Mouse (Mus musculus) liver, embryonic 16.5 days (tissue): ENCODE measurements around the gene Cln3. TPM values are rescaled to one million over a fixed set of nuclear protein-coding genes. Genes with fewer than 3 reads are reported as not detected.

Experiments
- ATAC-seq: fragments of 200-750 bp; cut with Nextera tagmentation; 2 replicates; pipeline ENCODE4 v1.8.0; 2017; ENCODE audit warnings: low read depth, mild to moderate bottlenecking, moderate number of reproducible peaks, moderate library complexity
- H3K27ac ChIP-seq: fragments of 300-500 bp; sonication (generic); 2 replicates; pipeline ENCODE4 v1.5.1; 2014; ENCODE audit warnings: mild to moderate bottlenecking, low read length
- H3K27me3 ChIP-seq: fragments of 300-500 bp; sonication (generic); 2 replicates; pipeline ENCODE4 v1.6.1; 2014; ENCODE audit warnings: low read depth, low read length, mixed read lengths; ENCODE audit not compliant: control insufficient read depth, insufficient read depth
- H3K36me3 ChIP-seq: fragments of 300-500 bp; sonication (generic); 2 replicates; pipeline ENCODE4 v1.6.1; 2014; ENCODE audit warnings: mild to moderate bottlenecking; ENCODE audit not compliant: control insufficient read depth, insufficient read depth
- H3K4me1 ChIP-seq: fragments of 300-500 bp; sonication (generic); 2 replicates; pipeline ENCODE4 v1.6.1; 2014; ENCODE audit warnings: low read depth, low read length, mixed read lengths; ENCODE audit not compliant: control insufficient read depth
- H3K4me2 ChIP-seq: fragments of 300-500 bp; sonication (generic); 2 replicates; pipeline ENCODE4 v1.6.1; 2014; ENCODE audit warnings: low read depth, low read length, mixed read lengths
- H3K4me3 ChIP-seq: fragments of 300-500 bp; sonication (generic); 2 replicates; pipeline ENCODE4 v1.5.1; 2014; ENCODE audit warnings: low read depth, mild to moderate bottlenecking, low read length
- H3K9ac ChIP-seq: fragments of 300-500 bp; sonication (generic); 2 replicates; pipeline ENCODE4 v1.6.1; 2014; ENCODE audit warnings: low read depth, low read length
- H3K9me3 ChIP-seq: fragments of 300-500 bp; sonication (generic); replicated peaks from 2 replicates; pipeline ENCODE4 v1.6.1; 2016; ENCODE audit warnings: low read length; ENCODE audit not compliant: control insufficient read depth
- WGBS: fragments of 180-500 bp; shearing (Covaris S2); extraction: QIAGEN DNeasy Blood & Tissue Kit; methylation state at CpG from one replicate; pipeline ENCODE4 v1.1.7; 2014; ENCODE audit not compliant: insufficient replicate concordance; 5-methylcytosine and 5-hydroxymethylcytosine counted together
- polyA plus RNA-seq: library from polyadenylated mRNA; unstranded; fragments of >200 nt; fragmentation: Nextera tagmentation; extraction: Ambion mirVana; gene quantifications from 2 replicates; pipeline ENCODE4 v1.2.1, GENCODE M21; 2015

The Cln3 gene
- polyA plus RNA-seq, 1 experiment from 2014 or later, result 11.9 TPM

- peak overlapping the region; percentile 49 for H3K9ac ChIP-seq
Observed at GRCm38 (mm10) chr7:126583251-126583709, 2.3 kb downstream of the Cln3 start.

GRCm38 (mm10) chr7:126582759-126583158, 2.9 kb downstream of the Cln3 start:
- WGBS, result 4% methylated on average over 20 of the region's 20 CpGs
- H3K27ac ChIP-seq, result no peak overlapping the region; the same call in 1 of the 2 replicates
- peak overlapping the region; percentile 91 for H3K4me2 ChIP-seq
- H3K9me3 ChIP-seq, result no peaks in the 10 kb centered on the region
- H3K9ac ChIP-seq, result peak overlapping the region; percentile 49
- peak; percentile 25; the same call in 1 of the 2 replicates for ATAC-seq
- H3K36me3 ChIP-seq, result no peaks in the 10 kb centered on the region
- H3K4me3 ChIP-seq, result peak overlapping the region; percentile 64
- no peaks in the 10 kb centered on the region for H3K27me3 ChIP-seq
- H3K4me1 ChIP-seq, result peaks cover 5% of the 10 kb centered on the region; the same call in 1 of the 2 replicates

More at GRCm38 (mm10) chr7:126583251-126583709, 2.3 kb downstream of the Cln3 start:
- WGBS, result under 1% methylated on average over 22 of the region's 22 CpGs
- ATAC-seq, result peak; percentile 81
- H3K4me3 ChIP-seq, result peak overlapping the region; percentile 64
- H3K27ac ChIP-seq, result peak overlapping the region; percentile 52
- peak overlapping the region; percentile 91 for H3K4me2 ChIP-seq
- H3K9me3 ChIP-seq, result no peaks in the 10 kb centered on the region
- no peaks in the 10 kb centered on the region for H3K27me3 ChIP-seq
- H3K4me1 ChIP-seq, result peaks cover 5% of the 10 kb centered on the region; the same call in 1 of the 2 replicates
- H3K36me3 ChIP-seq, result no peaks in the 10 kb centered on the region

GRCm38 (mm10) chr7:126581661-126582060, 4.0 kb downstream of the Cln3 start:
- Histone ChIP-seq H3K9me3 (no peaks in the 10 kb centered on the region), H3K4me1 (peaks cover 5% of the 10 kb centered on the region; the same call in 1 of the 2 replicates), H3K4me2 (no peak overlapping the region), H3K4me3 (no peak overlapping the region), H3K27ac (no peak overlapping the region), H3K27me3 (no peaks in the 10 kb centered on the region), H3K9ac (no peak overlapping the region), H3K36me3 (no peaks in the 10 kb centered on the region)
- no peak for ATAC-seq
- WGBS, result 74% methylated on average over 6 of the region's 6 CpGs

- Histone ChIP-seq H3K27ac (no peak overlapping the region), H3K9ac (no peak overlapping the region), H3K4me2 (no peak overlapping the region), H3K4me3 (no peak overlapping the region), H3K4me1 (peaks cover 5% of the 10 kb centered on the region; the same call in 1 of the 2 replicates), H3K9me3 (no peaks in the 10 kb centered on the region), H3K27me3 (no peaks in the 10 kb centered on the region), H3K36me3 (no peaks in the 10 kb centered on the region)
- no peak for ATAC-seq
- 54% methylated on average over 8 of the region's 8 CpGs for WGBS
Observed at GRCm38 (mm10) chr7:126579172-126579571, 6.4 kb downstream of the Cln3 start.

- 41% methylated on average over 8 of the region's 8 CpGs for WGBS
Observed at GRCm38 (mm10) chr7:126576946-126577345, 8.7 kb downstream of the Cln3 start.

GRCm38 (mm10) chr7:126566094-126566765, 19.4 kb downstream of the Cln3 start, which contains the start of gene Eif3c:
TSS of gene Eif3c (minus strand) at chr7:126566411.
- WGBS, result 1% methylated on average over 46 of the region's 46 CpGs

More at GRCm38 (mm10) chr7:126576946-126577345, 8.7 kb downstream of the Cln3 start:
- Histone ChIP-seq H3K9me3 (no peaks in the 10 kb centered on the region), H3K9ac (no peak overlapping the region), H3K36me3 (no peaks in the 10 kb centered on the region), H3K4me1 (no peaks in the 10 kb centered on the region), H3K27me3 (no peaks in the 10 kb centered on the region), H3K4me2 (no peak overlapping the region), H3K4me3 (no peak overlapping the region), H3K27ac (no peak overlapping the region)
- ATAC-seq, result no peak

GRCm38 (mm10) chr7:126565693-126566092, 19.9 kb downstream of the Cln3 start:
- 1% methylated on average over 28 of the region's 28 CpGs for WGBS
- peak overlapping the region; percentile 82 for H3K27ac ChIP-seq
- H3K4me3 ChIP-seq, result peak overlapping the region; percentile 93
- no peaks in the 10 kb centered on the region for H3K9me3 ChIP-seq
- H3K4me1 ChIP-seq, result peaks cover 7% of the 10 kb centered on the region
- H3K4me2 ChIP-seq, result peak overlapping the region; percentile 60
- H3K27me3 ChIP-seq, result no peaks in the 10 kb centered on the region
- peaks cover 29% of the 10 kb centered on the region for H3K36me3 ChIP-seq
- H3K9ac ChIP-seq, result peak overlapping the region; percentile 88
- peak; percentile 49 for ATAC-seq

More at GRCm38 (mm10) chr7:126566094-126566765, 19.4 kb downstream of the Cln3 start, which contains the start of gene Eif3c:
- Histone ChIP-seq H3K4me2 (peak within 1 kb of the TSS; percentile 60), H3K27ac (peak within 1 kb of the TSS; percentile 82), H3K9me3 (no peaks in the 10 kb centered on the region), H3K27me3 (no peaks in the 10 kb centered on the region), H3K9ac (peak within 1 kb of the TSS; percentile 88), H3K36me3 (peaks cover 24% of the 10 kb centered on the region), H3K4me3 (peak within 1 kb of the TSS; percentile 93), H3K4me1 (peaks cover 7% of the 10 kb centered on the region)
- peak; percentile 97 for ATAC-seq

- peaks cover 84% of the 10 kb centered on the region for H3K36me3 ChIP-seq
- no peak overlapping the region for H3K4me2 ChIP-seq
- no peak overlapping the region for H3K4me3 ChIP-seq
- H3K9me3 ChIP-seq, result no peaks in the 10 kb centered on the region
- H3K27me3 ChIP-seq, result no peaks in the 10 kb centered on the region
- H3K9ac ChIP-seq, result no peak overlapping the region
- no peak for ATAC-seq
- 86% methylated on average over 5 of the region's 5 CpGs for WGBS
- H3K4me1 ChIP-seq, result no peaks in the 10 kb centered on the region
- no peak overlapping the region for H3K27ac ChIP-seq
Observed at GRCm38 (mm10) chr7:126556635-126557034, 29.0 kb downstream of the Cln3 start.

GRCm38 (mm10) chr7:126554796-126555195, 30.8 kb downstream of the Cln3 start:
- Histone ChIP-seq H3K9ac (no peak overlapping the region), H3K27me3 (no peaks in the 10 kb centered on the region), H3K4me1 (no peaks in the 10 kb centered on the region), H3K4me3 (no peak overlapping the region), H3K4me2 (no peak overlapping the region), H3K36me3 (peaks cover 87% of the 10 kb centered on the region), H3K9me3 (no peaks in the 10 kb centered on the region), H3K27ac (no peak overlapping the region)
- no peak for ATAC-seq
- 72% methylated on average over 1 of the region's 1 CpGs for WGBS
